Mouse (Mus musculus): ENCODE results near the gene Cdkl3.

DNA sequence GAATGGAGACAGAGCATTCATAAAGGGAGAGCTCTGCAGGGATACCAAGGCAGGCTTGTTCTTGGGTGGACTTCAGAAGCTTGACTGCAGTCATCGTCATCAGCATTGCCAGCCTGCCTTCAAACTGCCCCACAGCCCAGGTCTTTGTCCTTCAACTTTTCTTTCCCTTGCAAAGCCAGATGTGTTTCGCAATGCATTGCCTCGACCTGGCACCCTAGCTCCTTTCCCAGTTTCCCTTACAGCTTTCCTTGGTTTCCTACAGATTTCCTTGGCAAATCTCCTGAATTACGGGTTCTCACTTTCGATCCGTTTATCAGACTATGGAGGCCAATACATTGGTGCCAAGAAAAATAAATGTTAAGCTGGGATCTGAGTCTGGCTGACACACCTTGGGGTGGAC, 49.4 kb downstream of the Cdkl3 start:
- TF ChIP-seq CTCF (conservative IDR thresholded peaks at IDR 0.05; ENCODE audit: low read length) (no peak), POU5F1 (IDR thresholded peaks at IDR 0.05; ENCODE audit: borderline replicate concordance, low read length) (no peak), NANOG (IDR thresholded peaks at IDR 0.05; ENCODE audit: borderline replicate concordance, low read length) (no peak)
